Mouse (Mus musculus): Measurements from ENCODE around the gene Rnf182.
A peak's percentile ranks its signal among the peaks of the same experiment; 100 is the strongest.

Rnf182 gene

DNA sequence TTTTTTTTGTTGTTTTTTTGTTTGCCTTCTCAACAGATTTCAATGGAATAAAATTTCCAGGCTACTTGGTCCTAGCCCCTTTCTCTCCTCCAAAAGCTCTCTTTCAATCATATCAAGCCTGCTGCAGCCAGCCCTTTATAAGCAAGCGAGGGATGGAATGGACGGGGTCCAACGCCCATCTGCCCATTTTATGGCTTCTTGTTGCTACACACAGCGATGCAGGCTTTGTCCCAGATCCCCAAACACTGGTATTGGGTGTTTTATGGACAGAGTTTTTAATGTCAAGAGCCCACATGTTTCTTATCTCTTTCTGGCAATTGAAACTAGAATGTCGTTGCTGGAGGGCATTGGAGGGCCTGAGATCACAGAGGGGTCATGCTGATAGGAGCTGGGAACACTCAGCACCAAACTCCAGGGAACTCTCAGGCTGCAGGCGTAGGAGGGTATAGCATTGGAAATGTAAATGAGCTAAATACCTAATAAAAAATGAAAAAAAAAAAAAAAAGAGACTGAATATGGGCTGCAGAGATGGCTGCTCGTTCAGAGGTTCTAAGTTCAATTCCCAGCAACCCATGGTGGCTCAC is 89.1 kb downstream of the Rnf182 start:
- DNase-seq: peak; percentile 65

DNA sequence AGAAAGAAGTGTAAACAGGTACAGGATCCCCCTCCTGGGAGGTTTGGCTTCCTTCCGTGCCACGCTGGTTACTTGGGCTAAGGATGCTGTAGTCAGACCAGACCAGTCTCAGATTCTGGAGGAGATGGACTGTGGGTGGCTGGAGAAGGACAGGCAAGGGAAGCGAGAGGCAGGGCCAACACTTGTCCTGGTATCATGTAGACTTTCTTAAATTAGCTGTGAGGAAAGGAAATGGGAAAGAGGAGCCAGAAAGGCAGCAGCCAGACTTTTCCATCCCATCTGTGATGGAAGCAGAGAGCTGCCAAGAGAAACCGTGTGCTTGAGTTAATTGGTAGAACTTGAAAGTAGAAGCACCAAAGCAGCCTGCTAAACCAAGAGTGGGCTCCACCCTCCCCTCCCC is 90.9 kb downstream of the Rnf182 start:
- no peak for DNase-seq

DNA sequence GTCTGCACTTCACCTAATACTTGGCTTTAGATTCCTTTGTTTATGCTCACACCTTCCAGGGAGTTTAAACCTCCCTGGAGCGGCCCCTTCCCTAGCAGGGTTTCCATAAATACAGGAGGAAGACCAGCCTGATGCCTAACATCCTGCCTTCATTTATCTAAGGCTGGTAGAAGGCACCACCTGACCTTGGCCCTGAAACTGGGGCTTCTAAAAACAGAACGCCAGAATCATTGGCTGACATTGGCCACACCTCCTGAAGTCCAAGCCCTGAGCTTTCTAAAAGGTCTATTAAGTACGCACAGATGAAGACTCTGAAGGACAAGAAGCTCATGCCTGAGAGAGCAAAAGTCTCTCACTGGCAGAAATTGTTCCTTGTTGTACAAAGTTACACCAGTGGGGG is 94.0 kb downstream of the Rnf182 start:
- peak; percentile 95 for DNase-seq

DNA sequence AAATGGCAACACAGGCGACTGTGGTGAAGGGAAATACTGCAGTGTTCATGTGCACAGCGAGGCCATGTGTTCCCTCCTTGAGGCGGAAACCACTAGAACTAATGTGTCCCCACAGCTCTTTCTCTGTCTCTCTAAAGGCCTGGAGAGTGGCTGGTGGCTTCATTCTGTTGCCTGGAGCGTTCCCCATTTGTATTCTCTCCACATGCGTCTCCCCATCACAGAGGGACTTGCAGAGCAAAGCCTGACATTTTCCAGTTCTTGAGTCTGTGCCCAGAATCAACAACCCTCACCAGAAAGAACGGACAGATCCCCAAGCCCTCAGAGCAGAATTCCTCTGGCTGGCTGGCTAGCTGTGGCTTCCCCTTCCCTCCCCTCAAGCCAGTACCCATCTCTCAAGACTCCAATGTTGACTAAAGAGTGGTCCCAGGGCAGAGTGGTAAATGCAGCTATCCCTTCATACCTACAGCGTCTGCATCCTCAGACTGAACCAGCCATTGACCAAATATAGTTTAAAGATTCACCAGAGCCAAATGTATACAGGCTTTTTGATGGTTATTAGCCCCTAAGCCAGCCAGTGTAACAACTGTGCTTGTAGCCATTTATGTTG is 96.3 kb downstream of the Rnf182 start:
- DNase-seq: peak; percentile 61

DNA sequence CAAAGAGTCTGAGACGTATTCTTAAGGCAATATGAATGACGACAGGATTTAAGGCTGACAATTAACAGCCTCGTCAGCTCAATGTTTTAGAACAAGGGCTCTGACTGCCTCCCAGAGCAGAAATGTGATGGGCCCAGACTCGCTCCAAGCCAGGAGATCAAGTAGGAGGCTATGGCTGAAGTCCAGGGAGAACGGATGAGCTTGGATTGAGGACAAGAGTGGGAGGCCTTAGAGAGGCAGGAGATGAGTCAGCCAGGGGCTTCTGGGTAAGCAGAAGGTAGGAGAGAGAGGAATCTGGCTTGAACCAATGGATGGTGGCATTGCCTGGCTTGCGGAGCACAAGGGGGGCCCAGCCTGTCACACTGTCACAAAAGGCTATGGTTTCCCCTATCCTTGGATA is 99.2 kb downstream of the Rnf182 start:
- DNase-seq: no peak

DNA sequence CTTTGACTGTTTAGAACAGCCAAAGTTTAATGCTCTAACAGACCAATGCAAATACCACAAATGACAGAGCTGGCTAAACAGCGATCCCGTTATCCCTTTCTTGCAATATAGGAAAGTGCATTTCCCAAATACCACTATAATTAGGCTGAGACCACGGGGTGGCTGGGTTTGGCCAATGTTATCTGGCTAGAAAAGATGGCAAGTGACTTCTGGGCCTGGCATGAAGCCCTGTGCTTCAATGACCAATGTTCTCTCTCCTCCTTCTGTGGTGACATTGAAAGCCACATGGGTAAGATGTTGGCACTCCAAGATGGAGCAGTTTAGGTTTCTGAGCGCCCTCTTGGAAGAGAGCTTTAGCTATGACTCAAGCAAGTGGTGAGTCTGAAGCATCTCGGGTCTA is 100.0 kb downstream of the Rnf182 start:
- no peak for DNase-seq

DNA sequence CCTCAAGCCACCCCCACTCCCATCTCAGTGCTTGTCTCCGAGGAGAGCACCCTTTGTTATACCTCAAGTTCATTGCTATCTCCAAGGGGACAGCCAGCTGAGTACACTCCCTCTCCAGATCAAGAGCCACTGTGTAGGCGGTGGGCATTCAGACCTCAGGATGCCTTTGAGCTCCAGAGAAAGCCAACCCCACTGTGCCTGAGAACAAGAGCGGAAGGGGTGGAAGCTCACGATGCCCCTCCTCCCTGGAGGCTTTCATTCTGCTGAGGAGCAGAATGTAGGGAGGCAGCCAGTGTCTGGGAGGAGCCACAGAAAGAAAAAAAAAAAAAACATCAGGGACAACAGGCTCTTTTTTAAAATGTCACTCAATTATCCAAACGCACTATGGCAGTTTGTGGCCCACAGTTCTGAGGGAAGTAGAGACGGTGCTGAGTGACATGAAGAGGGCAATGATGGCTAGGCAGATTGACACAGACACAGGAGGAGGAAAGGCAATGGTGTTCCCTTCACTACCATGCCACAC is 101.1 kb downstream of the Rnf182 start:
- peak; percentile 49 for DNase-seq

DNA sequence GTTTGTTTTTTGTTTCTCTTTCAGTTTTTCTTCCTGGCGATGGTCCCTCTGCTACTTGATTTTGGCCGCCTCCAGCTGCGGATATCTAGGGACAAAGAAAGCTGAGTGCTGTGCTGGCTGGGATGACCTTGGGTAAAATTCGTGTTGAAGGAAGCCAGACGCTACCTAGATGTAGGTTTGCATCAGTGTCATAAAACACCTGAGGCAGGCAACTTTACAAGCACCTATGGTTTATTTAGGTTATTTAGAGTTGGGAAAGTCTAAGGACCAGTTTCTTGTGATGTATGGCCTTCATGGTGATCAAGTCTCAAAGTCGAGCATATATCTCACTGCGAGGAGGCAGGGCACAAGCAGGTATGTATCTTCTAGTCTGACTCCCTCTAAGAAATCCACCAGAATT is 102.7 kb downstream of the Rnf182 start:
- peak; percentile 49 for DNase-seq

DNA sequence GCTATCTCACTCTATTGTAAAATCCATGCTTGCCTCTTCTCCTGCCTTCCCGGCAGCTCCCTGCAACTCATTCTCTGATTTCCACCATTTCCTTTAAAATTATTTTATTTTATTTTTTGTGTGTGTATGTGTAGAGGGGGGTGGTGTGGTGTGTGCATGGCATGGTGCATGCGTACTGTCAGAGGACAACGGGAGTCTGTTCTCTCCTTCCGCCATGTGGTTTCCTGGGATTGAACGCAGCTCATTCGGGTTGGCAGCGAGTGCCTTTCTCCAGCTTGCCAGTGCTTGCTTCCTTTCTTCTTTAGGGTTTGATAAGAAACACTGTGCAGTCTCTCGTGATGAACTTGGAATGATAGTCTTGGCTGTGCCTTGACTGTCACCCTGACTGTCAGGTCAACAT is 105.0 kb downstream of the Rnf182 start:
- peak; percentile 88 for DNase-seq
